Mouse (Mus musculus): ENCODE results near the gene Ryr1. TPM values are rescaled to one million over a fixed set of nuclear protein-coding genes. Genes with fewer than 3 reads are reported as not detected.
"Not testable (repeated sequence)": the region's sequence is repeated elsewhere in the genome, so short reads cannot be mapped to it uniquely, and the experiment has no call there.

The Ryr1 gene
- polyA plus RNA-seq, 1 experiment from 2014 or later = 0.58 TPM

DNA sequence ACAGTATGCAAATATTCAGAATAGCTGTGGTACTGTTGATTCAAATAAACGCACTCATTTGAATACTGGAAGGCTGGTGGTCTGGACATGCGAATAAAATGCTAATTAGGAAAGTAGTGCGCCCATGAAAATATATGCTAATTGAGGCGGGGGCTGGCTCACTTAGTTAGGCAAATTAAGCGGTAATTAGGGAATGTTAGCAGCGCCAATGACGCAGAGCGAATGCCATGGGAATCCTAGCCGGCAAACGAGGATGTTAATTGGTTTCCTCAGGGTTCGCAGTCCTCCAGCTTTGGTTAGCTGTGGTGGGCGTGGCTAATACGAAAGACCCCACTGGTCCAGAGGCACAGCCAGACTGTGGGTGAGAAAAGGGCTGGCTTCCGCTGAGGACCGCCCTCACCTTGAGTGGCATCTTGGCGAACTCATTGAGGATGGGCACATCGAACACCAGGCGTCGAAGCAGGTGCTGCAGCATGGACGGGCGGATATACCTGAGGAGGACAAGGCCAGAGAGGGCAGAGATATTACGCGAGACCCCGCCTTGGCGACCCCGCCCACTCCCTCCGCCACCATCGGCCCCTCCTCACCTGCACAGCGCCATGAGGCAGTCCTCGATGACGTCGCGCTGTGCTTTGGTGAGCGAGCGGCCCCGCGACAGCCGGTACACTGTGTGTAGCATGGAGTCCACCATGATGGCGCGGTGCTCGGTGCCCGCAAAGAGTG, 53.6 kb downstream of the Ryr1 start:
- Histone ChIP-seq H3K9me3 (replicated peaks; ENCODE audit: control insufficient read depth, low read length) (no peaks in the 10 kb centered on the region), H3K27me3 (ENCODE audit: control insufficient read depth, insufficient read depth, low read depth, low read length) (peaks cover 23% of the 10 kb centered on the region), H3K9ac (ENCODE audit: low read depth, low read length) (no peak overlapping the region), H3K4me3 (ENCODE audit: low read depth, low read length) (no peak overlapping the region), H3K27ac (ENCODE audit: low read length) (no peak overlapping the region), H3K4me2 (ENCODE audit: low read depth, low read length) (no peak overlapping the region; the same call in 1 of the 2 replicates), H3K4me1 (ENCODE audit: control insufficient read depth, low read depth, low read length) (no peaks in the 10 kb centered on the region), H3K36me3 (ENCODE audit: control insufficient read depth, insufficient read depth) (no peaks in the 10 kb centered on the region)
- 13% methylated on average over 42 of the region's 42 CpGs for WGBS (ENCODE audit: insufficient replicate concordance)
- ATAC-seq (ENCODE audit: low read depth) = no peak

- Histone ChIP-seq H3K36me3 (ENCODE audit: control insufficient read depth, insufficient read depth) (no peaks in the 10 kb centered on the region), H3K27ac (ENCODE audit: low read length) (no peak overlapping the region), H3K27me3 (ENCODE audit: control insufficient read depth, insufficient read depth, low read depth, low read length) (peaks cover 23% of the 10 kb centered on the region), H3K4me2 (ENCODE audit: low read depth, low read length) (no peak overlapping the region), H3K4me1 (ENCODE audit: control insufficient read depth, low read depth, low read length) (no peaks in the 10 kb centered on the region), H3K9ac (ENCODE audit: low read depth, low read length) (no peak overlapping the region), H3K9me3 (replicated peaks; ENCODE audit: control insufficient read depth, low read length) (no peaks in the 10 kb centered on the region), H3K4me3 (ENCODE audit: low read depth, low read length) (no peak overlapping the region)
- ATAC-seq (ENCODE audit: low read depth) = no peak
- WGBS (ENCODE audit: insufficient replicate concordance) = 65% methylated on average over 12 of the region's 12 CpGs
Measured at GRCm38 (mm10) chr7:29070364-29071168, 54.4 kb downstream of the Ryr1 start.

DNA sequence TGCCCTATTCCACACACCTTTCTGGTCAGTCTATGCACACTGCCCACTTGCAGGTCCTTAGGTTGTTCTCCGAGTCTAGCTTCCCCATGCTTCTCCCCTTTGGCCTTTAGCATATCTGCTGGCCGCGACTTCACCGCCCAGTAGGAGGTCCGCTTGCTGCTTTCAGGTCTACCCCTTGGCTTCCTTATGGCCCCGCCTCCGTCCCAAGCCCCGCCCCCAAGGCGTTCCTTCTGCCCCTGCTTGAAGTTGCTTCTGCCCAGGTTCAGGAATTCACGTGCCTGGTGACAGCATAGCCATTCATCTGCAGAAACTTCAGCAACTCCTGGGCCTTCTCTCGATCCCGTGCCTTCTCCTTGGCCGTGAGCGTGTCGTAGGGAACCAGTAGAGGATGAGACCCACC, 57.2 kb downstream of the Ryr1 start:
- no peak overlapping the region for H3K4me3 ChIP-seq (ENCODE audit: low read depth, low read length)
- WGBS (ENCODE audit: insufficient replicate concordance) = 15% methylated on average over 15 of the region's 15 CpGs
- no peaks in the 10 kb centered on the region for H3K9me3 ChIP-seq (replicated peaks; ENCODE audit: control insufficient read depth, low read length)
- H3K36me3 ChIP-seq (ENCODE audit: control insufficient read depth, insufficient read depth) = no peaks in the 10 kb centered on the region
- H3K4me1 ChIP-seq (ENCODE audit: control insufficient read depth, low read depth, low read length) = no peaks in the 10 kb centered on the region
- H3K27ac ChIP-seq (ENCODE audit: low read length) = no peak overlapping the region
- no peak for ATAC-seq (ENCODE audit: low read depth)
- H3K4me2 ChIP-seq (ENCODE audit: low read depth, low read length) = no peak overlapping the region
- peaks cover 23% of the 10 kb centered on the region for H3K27me3 ChIP-seq (ENCODE audit: control insufficient read depth, insufficient read depth, low read depth, low read length)
- H3K9ac ChIP-seq (ENCODE audit: low read depth, low read length) = no peak overlapping the region

GRCm38 (mm10) chr7:29063476-29063875, 61.5 kb downstream of the Ryr1 start:
- H3K9me3 ChIP-seq (replicated peaks; ENCODE audit: control insufficient read depth, low read length); H3K27me3 ChIP-seq (ENCODE audit: control insufficient read depth, insufficient read depth, low read depth, low read length); H3K27ac ChIP-seq (ENCODE audit: low read length); H3K36me3 ChIP-seq (ENCODE audit: control insufficient read depth, insufficient read depth); H3K9ac ChIP-seq (ENCODE audit: low read depth, low read length); H3K4me3 ChIP-seq (ENCODE audit: low read depth, low read length); H3K4me1 ChIP-seq (ENCODE audit: control insufficient read depth, low read depth, low read length); ATAC-seq (ENCODE audit: low read depth); H3K4me2 ChIP-seq (ENCODE audit: low read depth, low read length): not testable (repeated sequence)
- WGBS (ENCODE audit: insufficient replicate concordance) = 50% methylated on average over 7 of the region's 7 CpGs

GRCm38 (mm10) chr7:29061522-29062037, 63.4 kb downstream of the Ryr1 start:
- Histone ChIP-seq H3K27ac (ENCODE audit: low read length) (no peak overlapping the region), H3K27me3 (ENCODE audit: control insufficient read depth, insufficient read depth, low read depth, low read length) (peaks cover 3% of the 10 kb centered on the region), H3K9me3 (replicated peaks; ENCODE audit: control insufficient read depth, low read length) (no peaks in the 10 kb centered on the region), H3K9ac (ENCODE audit: low read depth, low read length) (no peak overlapping the region), H3K4me1 (ENCODE audit: control insufficient read depth, low read depth, low read length) (no peaks in the 10 kb centered on the region), H3K4me3 (ENCODE audit: low read depth, low read length) (no peak overlapping the region), H3K36me3 (ENCODE audit: control insufficient read depth, insufficient read depth) (no peaks in the 10 kb centered on the region), H3K4me2 (ENCODE audit: low read depth, low read length) (no peak overlapping the region)
- 16% methylated on average over 19 of the region's 19 CpGs for WGBS (ENCODE audit: insufficient replicate concordance)
- no peak for ATAC-seq (ENCODE audit: low read depth)

GRCm38 (mm10) chr7:29059445-29059844, 65.5 kb downstream of the Ryr1 start:
- WGBS (ENCODE audit: insufficient replicate concordance) = 75% methylated on average over 19 of the region's 19 CpGs
- Histone ChIP-seq H3K9me3 (replicated peaks; ENCODE audit: control insufficient read depth, low read length) (no peaks in the 10 kb centered on the region), H3K27ac (ENCODE audit: low read length) (no peak overlapping the region), H3K4me2 (ENCODE audit: low read depth, low read length) (no peak overlapping the region), H3K4me3 (ENCODE audit: low read depth, low read length) (no peak overlapping the region), H3K27me3 (ENCODE audit: control insufficient read depth, insufficient read depth, low read depth, low read length) (peaks cover 11% of the 10 kb centered on the region), H3K36me3 (ENCODE audit: control insufficient read depth, insufficient read depth) (no peaks in the 10 kb centered on the region), H3K9ac (ENCODE audit: low read depth, low read length) (no peak overlapping the region), H3K4me1 (ENCODE audit: control insufficient read depth, low read depth, low read length) (no peaks in the 10 kb centered on the region)
- no peak for ATAC-seq (ENCODE audit: low read depth)

DNA sequence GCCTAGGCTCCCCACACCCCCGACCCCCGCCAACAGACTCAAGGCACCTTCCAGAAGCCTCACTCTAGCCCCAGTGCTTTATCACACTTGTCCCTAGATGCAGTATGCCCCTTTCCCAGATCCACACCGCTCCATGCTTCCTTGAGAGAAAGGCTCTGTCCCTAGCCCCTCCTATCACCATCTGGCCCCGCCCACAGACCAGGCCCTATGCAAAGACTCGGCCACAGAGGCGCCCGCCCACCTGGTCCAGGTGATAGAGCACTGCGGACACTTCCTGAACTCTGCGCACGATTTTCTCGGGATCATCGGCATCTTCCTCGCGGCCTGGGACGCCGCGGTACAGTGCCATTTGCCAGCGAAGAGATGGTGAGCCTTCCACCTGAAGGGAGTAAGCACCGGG, 72.2 kb downstream of the Ryr1 start:
- ATAC-seq (ENCODE audit: low read depth) = no peak
- WGBS (ENCODE audit: insufficient replicate concordance) = 5% methylated on average over 19 of the region's 19 CpGs
- Histone ChIP-seq H3K36me3 (ENCODE audit: control insufficient read depth, insufficient read depth) (no peaks in the 10 kb centered on the region), H3K4me1 (ENCODE audit: control insufficient read depth, low read depth, low read length) (no peaks in the 10 kb centered on the region), H3K4me3 (ENCODE audit: low read depth, low read length) (no peak overlapping the region), H3K27ac (ENCODE audit: low read length) (no peak overlapping the region), H3K27me3 (ENCODE audit: control insufficient read depth, insufficient read depth, low read depth, low read length) (peaks cover 37% of the 10 kb centered on the region), H3K9me3 (replicated peaks; ENCODE audit: control insufficient read depth, low read length) (no peaks in the 10 kb centered on the region), H3K9ac (ENCODE audit: low read depth, low read length) (no peak overlapping the region), H3K4me2 (ENCODE audit: low read depth, low read length) (no peak overlapping the region)

DNA sequence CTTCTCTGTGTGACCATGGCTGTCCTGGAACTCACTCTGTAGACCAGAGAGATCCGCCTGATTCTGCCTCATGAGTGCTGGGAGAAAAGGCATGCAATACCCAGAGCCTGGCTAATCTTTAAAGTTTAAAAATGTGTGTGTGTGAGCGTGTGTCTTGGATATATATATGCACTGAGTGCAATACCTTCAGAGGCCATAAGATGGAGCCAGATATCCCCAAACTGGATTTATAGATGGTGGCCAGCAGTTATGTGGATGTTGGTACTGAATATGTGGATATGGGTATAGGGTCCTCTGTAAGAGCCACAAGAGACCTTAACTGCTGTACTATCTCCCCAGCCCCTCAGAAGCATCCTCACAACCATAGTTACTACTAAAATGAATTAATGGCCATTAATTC, 74.2 kb downstream of the Ryr1 start:
- Histone ChIP-seq H3K36me3 (ENCODE audit: control insufficient read depth, insufficient read depth) (no peaks in the 10 kb centered on the region), H3K4me3 (ENCODE audit: low read depth, low read length) (no peak overlapping the region), H3K4me1 (ENCODE audit: control insufficient read depth, low read depth, low read length) (no peaks in the 10 kb centered on the region), H3K9ac (ENCODE audit: low read depth, low read length) (no peak overlapping the region), H3K27ac (ENCODE audit: low read length) (no peak overlapping the region), H3K4me2 (ENCODE audit: low read depth, low read length) (no peak overlapping the region), H3K9me3 (replicated peaks; ENCODE audit: control insufficient read depth, low read length) (no peaks in the 10 kb centered on the region), H3K27me3 (ENCODE audit: control insufficient read depth, insufficient read depth, low read depth, low read length) (peaks cover 34% of the 10 kb centered on the region)
- ATAC-seq (ENCODE audit: low read depth) = no peak
- 31% methylated on average over 2 of the region's 2 CpGs for WGBS (ENCODE audit: insufficient replicate concordance)

- ATAC-seq (ENCODE audit: low read depth) = no peak
- H3K4me1 ChIP-seq (ENCODE audit: control insufficient read depth, low read depth, low read length) = no peaks in the 10 kb centered on the region
- no peak overlapping the region for H3K9ac ChIP-seq (ENCODE audit: low read depth, low read length)
Measured at GRCm38 (mm10) chr7:29048615-29049014, 76.4 kb downstream of the Ryr1 start.

More at GRCm38 (mm10) chr7:29048615-29049014, 76.4 kb downstream of the Ryr1 start:
- no peak overlapping the region for H3K4me2 ChIP-seq (ENCODE audit: low read depth, low read length)
- no peak overlapping the region for H3K27ac ChIP-seq (ENCODE audit: low read length)
- H3K4me3 ChIP-seq (ENCODE audit: low read depth, low read length) = no peak overlapping the region
- no peaks in the 10 kb centered on the region for H3K36me3 ChIP-seq (ENCODE audit: control insufficient read depth, insufficient read depth)
- H3K27me3 ChIP-seq (ENCODE audit: control insufficient read depth, insufficient read depth, low read depth, low read length) = peaks cover 18% of the 10 kb centered on the region
- WGBS (ENCODE audit: insufficient replicate concordance) = 66% methylated on average over 11 of the region's 11 CpGs
- no peaks in the 10 kb centered on the region for H3K9me3 ChIP-seq (replicated peaks; ENCODE audit: control insufficient read depth, low read length)

Measured in liver, embryonic 16.5 days (tissue).